Mouse (Mus musculus) olfactory bulb, adult 2 months (tissue): ENCODE measurements at regions not wholly inside any gene's neighbourhood (a gene's known extent, or its start where the extent isn't known, plus 50 kb on each side); places are given as distances from the start of the nearest gene placed in this dataset.

Source experiments
- CTCF ChIP-seq: fragments of 200-500 bp; IDR thresholded peaks from 2 replicates; pipeline ENCODE4 v1.5.1; 2012; ENCODE audit warnings: low read depth, mild to moderate bottlenecking, low read length, moderate library complexity; ENCODE audit not compliant: insufficient read depth
- POLR2A ChIP-seq: fragments of 200-500 bp; IDR thresholded peaks from 2 replicates; pipeline ENCODE4 v1.6.1; 2012; ENCODE audit warnings: mild to moderate bottlenecking, low read depth, low read length, moderate library complexity; ENCODE audit not compliant: insufficient read depth

DNA sequence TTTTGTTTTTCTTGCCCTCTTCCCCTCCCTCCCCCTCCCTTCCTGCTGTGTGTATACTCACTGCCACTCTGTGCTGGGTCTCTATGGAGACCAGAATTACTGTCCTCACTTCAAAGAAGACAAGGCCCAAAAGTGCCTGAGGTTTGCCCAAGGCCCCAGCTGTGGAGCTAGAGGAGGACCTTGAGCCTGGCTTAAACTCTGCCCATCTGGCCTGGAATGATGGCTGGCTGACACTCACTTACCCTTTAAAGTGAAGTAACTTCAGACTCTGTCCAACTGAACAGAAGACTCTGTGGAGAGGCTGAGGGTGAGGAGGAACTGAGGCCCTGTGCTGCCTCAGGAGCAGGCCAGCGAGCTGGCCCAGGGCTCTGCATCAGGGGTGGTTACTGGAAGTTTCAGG lies 61.8 kb upstream of the Itga11 start:
- no peak for TF ChIP-seq POLR2A
- no peak for TF ChIP-seq CTCF
